Mouse (Mus musculus): ENCODE measurements at regions not wholly inside any gene's neighbourhood (a gene's known extent, or its start where the extent isn't known, plus 50 kb on each side); places are given as distances from the start of the nearest gene placed in this dataset.

DNA sequence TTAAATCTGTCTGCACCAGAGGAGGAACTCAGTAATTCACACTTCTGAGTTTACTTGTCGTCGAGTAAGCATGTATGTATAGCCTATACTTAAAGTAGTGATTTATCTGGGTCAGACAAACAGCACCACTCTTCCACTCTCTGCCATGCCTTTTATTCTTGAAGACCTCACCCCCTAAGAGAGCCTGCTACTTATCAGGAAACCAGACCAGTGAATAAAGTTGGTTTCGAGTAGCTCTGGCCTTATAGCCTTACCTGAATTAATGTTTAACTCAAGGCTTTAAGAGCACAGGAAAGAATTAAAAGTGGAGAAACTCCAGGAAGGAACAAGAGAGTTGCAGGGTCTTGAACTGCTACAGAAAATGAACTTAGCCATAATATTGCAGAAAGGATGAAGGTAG is 398.1 kb downstream of the Lmo4 start:
- DNase-seq (ENCODE audit: low spot score), result no peak

DNA sequence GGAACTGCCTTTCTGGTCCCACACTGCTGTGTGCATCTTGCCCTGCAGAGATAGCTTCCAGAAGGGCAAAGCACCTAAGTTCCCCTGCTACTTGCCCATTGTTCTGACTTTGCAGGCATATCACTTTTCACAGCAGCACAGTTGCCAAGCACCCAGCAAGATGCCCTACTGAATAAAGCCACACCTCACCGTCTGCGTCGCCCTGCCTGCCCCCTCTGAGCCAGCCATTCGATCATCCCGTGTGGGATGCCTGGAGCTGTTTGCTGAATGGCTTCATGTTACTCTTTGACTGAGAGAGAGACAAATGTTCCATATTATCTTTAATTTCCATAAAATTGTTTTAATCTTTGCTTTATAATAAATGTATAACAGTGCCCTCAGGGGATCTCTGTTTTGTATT is 407.2 kb downstream of the Lmo4 start:
- no peak for DNase-seq (ENCODE audit: low spot score)

DNA sequence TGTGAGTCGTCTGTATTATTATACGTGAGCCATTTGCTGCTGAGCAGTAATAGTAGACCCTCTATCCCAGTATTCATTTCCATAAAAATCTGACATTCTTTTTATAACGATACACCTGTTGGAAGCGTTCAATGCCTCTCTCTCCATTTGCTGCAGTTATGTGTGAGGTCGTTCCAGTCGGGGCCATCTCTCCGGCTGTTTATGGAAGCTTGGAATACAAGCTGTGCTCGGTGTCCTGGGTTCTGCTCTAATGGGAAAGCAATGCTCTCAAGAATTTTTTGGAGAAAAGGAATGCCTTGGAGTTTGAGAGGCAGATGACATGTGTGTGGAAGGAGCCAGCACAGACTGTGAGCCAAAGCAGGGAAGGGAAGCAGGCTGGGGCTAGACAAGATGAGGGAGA is 414.1 kb downstream of the Lmo4 start:
- DNase-seq (ENCODE audit: low spot score), result no peak

DNA sequence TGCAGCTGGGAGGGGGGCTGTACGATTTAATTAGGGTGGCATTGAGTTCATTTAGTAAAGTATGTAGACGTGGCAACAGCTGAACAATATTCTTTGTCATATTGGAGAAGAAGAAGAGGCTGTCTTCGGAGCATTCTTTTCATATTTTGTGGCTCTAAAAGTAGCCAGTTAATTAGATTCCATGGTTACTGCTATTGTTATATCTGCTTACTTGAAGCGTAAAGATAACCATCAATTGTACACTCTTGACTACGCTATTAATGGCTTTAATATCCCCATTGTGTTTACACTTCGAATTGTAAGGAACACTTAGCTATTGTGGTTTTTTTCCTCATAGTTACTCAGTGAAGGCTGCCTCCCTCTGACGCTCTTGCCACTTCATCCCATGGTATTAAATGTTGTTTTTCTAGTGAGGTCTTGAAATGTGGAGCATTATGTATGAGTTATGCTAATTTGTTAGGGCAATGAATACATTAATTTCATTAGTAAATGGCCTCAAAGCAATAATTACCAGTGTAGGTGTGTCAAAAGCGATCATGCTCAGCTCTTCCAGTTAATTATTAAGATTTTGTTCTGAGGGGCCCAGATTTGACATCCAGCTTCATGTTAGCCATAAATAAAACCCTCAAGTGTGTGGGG is 415.0 kb downstream of the Lmo4 start:
- no peak for DNase-seq (ENCODE audit: low spot score)

DNA sequence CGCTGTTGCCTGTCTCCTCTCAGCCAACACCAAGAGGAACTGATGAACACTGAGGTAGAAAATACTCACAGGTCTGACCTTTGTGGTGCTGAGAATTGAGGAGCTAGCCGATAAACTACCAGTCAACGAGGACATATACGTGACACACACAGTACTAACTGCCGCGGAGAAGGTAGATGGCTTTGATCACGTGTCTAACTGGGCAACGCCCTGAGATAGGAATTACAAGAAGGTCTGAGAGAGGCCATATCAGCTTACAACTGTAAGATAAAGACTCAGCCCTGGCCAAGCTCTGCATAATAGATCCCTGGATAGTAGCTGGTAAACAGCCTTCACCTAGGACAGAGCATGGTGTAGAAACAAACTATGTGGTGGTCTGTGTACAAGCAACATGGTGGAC is 418.1 kb downstream of the Lmo4 start:
- no peak for DNase-seq (ENCODE audit: low spot score)

DNA sequence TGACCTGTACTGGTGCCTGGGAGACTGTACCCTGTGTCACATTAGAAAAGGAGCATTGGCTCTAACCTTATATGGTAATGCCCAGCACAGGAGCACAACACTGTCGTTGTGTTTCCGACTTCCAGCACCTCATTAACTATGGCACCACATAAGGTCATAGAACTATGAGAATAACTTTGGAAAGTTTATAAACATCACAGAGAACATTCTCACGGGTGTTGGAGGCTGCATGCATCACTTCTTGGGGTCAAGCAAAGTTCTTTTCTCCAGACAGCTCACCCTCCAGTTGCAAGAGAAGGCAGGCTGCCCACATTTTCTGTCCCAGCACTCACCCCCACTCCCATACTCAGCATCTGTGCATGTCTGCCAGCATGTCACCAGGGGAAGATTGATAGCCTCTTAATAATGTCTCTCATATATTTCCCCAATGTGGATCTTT is 420.6 kb downstream of the Lmo4 start:
- no peak for DNase-seq (ENCODE audit: low spot score)

DNA sequence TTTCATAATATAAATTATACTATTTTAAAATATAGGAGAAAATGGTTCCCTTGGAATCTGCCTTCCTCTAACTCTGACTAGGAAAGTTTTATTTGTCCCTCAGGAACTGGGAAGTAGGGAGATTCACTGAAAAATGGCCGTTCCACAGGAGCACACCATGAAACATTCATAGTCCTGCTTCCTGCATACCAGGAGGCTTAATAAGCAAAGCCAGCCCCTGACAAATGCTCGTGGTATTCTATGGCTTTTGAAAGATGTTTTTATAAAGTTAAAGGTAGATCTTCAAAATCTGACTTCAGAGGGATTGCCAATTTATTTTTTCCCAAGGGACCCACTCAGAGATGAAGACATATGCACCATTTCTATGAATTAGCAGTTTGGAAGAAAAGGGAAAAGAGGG is 426.9 kb downstream of the Lmo4 start:
- no peak for DNase-seq (ENCODE audit: low spot score)

DNA sequence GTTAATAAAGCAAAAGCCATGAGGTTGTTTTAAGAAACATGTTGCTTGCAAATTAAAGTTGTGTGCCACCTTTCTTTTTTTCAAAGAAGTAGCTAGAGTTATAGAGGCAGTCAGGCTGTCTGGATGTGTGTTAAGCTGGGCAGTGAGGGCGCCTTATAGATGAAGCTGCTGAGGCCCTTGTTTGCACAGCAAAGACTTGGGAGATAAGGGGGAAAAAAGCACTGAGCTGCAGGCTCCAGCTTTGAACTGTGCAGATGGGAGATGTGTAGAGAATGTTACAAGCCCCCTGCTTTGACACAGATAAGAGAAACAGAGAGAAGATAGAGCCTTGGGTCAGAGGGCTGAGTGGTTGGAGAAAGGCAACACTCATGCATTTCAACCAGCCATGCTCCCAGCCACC is 445.7 kb downstream of the Lmo4 start:
- DNase-seq (ENCODE audit: low spot score), result no peak

DNA sequence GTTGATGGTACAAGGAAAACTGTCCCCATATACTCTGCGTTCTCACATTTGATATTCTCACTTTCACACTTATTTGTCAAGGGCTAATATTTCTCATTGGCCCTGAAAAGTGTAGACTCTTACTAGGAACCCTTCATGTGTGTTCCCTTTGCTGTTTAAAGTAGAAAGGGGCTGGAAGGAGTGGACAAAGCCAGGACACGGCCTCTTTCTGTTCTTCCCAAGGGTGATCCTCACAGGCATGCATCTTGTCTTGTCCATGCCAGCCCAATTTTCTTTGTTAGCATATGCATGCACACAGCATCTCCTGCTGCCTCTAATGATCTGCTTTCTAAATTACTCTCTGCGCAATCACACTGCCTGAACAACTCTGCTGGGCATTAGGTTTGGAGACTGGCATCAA is 451.8 kb downstream of the Lmo4 start:
- DNase-seq (ENCODE audit: low spot score), result no peak

DNA sequence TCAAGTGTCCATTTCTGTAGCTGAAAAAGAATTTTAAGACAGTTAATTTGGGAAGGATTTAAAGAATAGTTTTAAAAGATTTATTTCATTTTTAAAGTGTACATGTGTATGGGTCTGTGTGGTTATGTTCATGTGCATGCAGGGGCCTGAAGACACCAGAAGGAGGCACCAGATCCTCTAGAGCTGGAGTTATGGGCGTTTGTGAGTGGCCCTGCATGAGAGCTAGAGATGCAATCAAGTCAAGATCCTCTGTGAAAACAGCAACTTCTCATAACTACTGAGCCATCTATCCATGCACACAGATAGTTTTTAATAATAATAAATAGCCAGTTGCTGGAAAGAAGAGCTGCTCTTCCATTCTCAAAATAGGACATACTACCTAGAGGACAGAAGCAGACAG is 452.4 kb downstream of the Lmo4 start:
- no peak for DNase-seq (ENCODE audit: low spot score)

DNA sequence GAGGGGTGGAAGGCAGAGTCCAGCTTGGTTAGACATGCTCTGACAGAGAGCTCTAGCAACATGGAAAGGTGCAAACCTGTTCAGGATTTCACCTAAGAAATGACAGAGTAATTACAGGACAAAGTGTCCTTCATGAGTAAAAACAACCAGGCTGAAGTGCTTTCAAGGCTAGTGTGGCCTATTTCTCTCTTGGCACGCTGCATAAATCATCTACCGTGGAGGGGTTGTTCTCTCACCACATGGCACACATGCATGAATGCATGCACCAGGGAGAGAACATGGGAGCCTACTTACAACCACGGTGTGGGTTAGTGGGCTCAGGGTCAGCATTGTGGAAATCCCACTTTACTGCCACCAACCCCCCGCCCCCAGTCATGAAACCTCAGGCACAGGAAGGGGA is 454.9 kb downstream of the Lmo4 start:
- no peak for DNase-seq (ENCODE audit: low spot score)

DNA sequence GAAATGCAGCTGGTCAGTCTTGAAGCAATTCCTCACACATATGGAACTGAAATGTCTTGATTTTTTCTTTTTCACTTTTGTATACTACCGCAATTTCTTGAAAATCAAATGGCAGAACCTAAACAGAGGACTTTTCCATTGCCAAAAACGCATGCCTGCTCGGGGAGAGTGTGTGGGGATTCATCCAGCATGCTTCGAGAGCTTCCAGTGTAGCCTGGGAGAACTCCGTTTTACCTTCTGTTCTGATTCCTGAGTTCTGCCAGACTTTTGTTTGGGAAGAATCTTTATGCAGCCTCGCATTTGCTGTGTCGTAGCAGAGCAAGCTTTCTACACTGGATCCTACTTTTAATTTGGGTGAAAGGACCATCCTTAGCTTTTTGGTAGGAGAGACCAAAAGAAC is 461.4 kb downstream of the Lmo4 start:
- DNase-seq (ENCODE audit: low spot score), result no peak

DNA sequence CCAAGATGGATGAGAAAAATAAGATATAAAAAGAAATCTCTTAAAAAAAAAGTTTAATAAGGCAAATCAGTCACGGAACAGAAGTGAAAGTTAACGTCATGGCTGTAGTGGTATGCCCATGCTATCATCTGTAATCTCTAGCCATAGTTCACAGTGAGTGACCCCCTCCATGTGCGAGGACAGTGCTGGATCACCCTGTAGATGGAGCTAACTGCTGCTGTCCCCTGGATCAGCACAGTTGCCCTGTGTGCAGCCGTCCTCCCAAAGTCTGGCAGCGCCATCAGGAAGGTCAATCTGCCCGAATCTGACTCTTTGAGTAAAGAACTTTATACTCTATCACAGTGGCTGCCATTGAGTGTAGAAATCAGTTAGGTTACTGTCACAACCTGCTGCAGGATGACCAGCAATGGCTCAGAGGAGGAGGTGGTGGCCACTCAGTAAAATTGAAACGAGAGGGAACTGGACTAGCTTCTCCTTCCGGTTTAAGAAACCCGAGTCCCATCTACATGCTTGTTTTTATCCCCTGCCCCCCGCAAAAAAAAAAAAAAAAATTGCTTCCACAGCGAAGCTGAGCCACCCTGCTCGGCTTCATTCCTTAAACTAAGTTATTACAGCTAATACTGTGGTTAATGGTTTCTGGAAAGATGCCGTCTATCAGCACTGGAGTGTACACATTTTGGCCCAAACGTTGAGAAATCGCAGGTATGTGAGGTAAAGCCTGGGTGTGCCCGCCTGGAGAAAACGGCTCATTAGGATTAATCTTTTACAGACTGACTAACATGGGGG is 462.0 kb downstream of the Lmo4 start:
- DNase-seq (ENCODE audit: low spot score), result peak; percentile 13

DNA sequence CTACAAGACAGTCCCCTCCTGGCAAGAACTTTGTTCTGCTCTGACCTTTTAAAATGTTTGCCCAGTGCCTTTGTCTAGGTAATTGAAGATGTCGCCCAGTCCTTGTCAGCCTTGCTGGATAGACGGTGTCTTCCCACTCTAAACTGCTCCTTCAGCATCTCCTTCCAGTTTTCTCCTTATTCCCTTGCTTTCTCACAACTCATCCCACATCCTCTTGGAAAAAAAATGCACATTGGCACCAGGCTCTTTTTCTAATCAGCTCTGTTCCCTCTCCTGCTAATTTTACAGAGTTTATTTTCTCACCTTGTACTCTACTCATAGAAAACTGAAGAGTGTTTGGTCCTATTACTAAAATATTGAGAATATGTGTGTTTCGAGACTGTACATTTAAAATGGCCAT is 466.3 kb downstream of the Lmo4 start:
- no peak for DNase-seq (ENCODE audit: low spot score)

DNA sequence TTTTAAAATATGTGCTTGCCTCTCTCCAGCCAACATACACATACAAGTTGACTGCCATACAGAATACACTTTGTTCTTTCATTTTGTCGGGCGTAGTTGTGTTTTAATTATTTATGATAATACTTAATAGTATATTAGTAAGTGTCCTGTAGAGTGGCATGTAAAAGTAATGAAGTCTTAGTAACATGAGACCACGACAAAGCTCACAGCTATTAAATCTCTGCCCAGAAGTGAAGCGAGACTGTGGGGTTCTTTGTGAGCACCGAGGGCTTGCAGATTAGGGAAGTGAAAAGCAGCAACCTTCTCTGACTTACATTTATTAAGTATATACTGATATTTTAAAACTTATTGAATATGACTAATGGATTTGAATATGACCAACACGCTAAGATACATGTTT is 467.2 kb downstream of the Lmo4 start:
- DNase-seq (ENCODE audit: low spot score), result no peak

DNA sequence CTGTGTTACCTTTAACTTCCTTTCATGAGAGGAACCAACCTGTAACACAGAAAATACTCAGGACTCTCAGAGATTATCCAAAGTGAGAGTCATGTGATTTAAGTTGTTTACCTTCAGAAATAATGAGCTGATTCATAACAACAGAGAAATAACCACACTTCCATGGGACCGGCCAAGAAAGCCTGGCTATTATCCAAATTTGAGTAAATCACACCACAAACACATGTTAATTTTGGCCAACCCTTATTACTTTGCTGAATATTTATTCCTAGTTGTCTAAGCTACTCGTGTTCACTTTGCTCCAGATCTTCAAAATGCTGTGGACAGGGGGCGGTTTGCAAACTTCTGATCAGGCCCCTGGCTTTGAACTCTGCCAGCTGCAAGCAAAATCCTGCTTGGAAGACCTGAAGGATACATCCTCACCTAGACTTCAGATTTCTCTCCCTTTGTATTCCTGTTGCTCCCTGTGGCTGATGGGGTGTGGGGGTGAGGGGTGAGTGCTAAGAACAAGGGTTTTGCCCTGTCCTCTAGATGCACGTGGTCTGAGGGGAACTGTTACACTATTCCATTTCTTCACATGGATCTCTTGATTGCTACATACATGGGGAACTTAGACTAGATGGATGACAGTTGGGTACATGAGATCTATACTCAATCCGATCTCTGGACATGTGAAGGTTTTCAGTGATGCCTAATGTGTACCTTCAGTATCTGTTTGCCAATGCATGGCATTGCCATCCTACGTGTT is 468.2 kb downstream of the Lmo4 start:
- no peak for DNase-seq (ENCODE audit: low spot score)

DNA sequence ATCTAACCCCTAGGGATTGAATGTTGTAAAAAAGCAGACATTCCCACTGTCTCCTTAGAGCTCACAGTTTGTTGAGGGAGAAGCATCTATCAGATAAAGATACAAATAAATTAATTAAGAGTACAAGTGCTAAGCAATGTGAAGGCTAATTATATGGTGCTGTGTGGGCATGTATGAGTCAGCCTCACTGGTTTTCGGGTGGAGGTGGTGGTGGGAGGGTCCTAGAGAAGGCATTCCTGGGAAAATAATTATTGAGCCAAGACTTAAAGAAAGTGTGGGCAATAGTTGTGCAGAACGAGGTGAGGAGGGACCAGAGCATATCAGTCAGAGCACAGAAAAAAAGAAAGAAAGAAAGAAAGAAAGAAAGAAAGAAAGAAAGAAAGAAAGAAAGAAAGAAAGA is 470.2 kb downstream of the Lmo4 start:
- DNase-seq (ENCODE audit: low spot score), result no peak

DNA sequence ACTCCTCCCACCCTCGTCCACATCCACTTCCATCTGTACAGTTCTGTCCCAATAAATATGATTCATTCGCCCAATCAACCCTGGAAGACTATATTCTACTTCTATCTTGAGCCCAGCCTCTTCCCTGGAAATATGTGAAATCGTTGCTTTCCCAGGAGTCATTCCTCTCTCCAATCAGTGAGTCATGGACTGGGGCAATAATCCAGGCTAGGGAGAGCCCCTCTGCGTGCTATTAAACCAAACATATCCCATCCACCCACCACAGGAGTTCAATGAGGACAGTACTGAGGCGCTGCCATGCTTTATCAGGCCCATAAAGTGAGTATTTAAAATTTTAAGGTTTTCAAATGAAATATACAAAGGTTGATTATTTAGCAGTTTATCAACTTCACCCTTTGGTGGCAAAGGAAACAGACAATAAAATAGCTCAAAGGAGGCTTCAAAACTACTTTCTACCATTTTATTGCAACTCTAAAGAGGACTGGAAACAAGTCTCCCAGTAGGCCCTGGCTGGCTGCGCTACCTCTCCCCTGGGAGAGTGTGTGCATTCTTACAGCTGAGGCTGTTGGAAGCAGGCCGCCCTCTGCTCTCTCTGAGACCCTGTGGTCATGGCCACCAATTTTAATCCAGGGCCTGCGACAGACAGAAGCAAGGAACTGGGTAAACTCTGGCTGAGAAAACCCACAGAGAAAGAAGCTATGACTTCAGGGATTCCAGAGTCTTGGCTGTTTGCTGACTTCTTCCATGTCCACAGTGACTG is 471.9 kb downstream of the Lmo4 start:
- no peak for DNase-seq (ENCODE audit: low spot score)

DNA sequence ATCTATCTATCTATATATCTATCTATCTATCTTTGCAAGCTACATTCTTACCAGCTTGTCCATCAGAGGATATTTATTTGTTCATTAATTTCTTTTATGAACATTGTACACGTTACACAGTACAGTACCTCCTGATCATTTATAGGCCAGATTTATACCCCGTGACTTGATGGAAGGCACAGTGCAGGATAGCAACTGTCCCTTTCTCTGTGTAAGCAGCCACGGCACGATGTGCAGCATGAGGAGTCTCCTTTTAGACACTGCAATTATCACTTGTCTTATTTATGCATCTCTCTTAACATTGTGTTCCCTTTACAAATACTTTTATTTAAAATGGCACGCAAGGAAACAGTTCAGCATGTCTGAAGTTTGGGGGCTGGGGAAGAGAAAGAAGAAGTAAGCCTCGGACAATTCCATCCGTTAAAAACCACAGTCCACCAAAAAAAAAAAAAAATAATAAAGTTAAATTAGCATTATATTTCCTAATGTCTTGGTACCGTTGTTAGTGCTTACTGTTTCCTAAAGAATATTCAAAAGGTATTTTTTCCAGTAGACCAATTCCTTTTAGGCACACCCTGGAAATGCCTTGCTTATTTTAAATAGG is 475.4 kb downstream of the Lmo4 start:
- no peak for DNase-seq (ENCODE audit: low spot score)

DNA sequence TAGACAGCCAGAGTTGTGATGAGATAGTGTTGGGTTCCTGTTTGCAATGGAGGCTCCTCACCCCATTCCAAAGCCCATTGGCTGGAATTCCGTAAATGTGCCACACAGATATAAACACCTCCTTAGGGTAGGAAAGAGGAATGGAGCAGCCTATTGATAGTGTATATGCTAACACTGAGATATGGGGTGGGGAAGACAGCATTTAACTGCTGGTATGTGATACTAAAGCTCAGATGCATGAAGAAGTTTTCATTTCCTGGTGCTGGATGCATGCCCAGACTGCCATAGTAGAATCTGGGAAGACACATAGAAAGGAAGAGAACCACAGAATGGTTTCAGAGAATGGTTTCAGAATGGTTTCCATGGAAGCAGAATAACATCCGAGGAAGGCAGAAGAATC is 482.4 kb downstream of the Lmo4 start:
- no peak for DNase-seq (ENCODE audit: low spot score)

DNA sequence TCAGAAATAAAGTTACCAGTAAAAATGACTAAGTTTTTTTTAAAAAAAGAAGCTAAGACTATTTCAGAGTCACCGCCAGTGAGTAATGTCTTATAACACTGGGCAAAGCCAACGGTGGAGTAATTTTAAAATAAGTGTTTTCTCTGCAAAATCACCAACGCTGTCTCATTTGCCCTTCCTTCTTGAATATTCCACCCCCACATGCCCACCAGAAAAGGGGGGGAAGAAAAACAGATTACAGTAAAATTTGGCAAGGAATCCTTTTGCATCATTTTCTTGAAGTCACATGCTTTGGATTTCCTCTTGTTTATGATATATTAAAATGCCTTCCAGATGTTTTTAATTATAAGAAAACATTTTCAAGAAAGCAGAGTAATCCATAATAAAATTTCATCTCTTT is 482.9 kb downstream of the Lmo4 start:
- DNase-seq (ENCODE audit: low spot score), result no peak

DNA sequence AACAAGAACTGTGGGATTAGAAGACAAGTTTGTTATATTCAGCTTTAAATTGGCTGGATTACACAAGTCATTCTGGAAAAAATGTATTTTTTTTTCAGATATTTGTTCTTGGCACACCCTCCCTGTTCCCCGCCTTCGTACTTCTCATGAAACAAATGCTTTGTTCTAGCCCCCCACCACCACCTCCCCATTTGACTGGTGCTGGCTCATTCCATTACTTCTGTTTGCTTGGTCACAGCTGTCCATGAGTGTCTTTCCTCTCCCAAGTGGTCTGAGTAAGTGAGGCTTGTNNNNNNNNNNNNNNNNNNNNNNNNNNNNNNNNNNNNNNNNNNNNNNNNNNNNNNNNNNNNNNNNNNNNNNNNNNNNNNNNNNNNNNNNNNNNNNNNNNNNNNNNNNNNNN is 491.8 kb downstream of the Lmo4 start:
- DNase-seq (ENCODE audit: low spot score), result no peak

Data from lung, postnatal 25 days (tissue).